Mouse (Mus musculus): ENCODE data around the gene Rhbdd2.

The Rhbdd2 gene

DNA sequence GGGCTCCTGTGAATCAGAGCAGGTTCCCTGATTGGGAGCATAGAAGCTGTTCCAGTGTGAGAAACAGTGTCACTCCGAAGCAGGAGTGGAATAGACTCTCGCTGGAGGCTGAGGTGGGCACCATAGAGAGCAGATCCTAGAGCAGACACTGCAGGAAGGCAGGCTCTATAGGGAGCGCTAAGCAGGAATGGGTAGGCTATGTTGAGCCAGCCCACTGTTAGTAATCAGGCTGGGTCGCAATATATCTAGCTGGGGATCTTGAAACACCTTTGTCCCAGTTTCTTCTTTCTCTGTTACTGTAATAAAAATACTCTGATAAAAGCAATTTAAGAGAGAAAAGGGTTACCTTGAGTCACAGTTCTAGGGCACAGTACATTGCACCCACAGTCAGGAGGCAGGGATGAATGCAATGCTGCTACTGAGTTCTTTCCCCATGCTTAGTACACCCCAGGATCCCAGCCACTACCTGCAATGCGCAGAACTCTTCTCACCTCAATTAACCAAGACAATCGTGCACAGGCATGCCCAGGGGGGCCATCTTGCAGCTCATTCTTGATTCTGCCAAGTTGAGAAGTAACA, 48.6 kb downstream of the Rhbdd2 start:
- DNase-seq (ENCODE audit: low read depth in 2 of 2, low spot score in 2 of 2) = no peak

DNA sequence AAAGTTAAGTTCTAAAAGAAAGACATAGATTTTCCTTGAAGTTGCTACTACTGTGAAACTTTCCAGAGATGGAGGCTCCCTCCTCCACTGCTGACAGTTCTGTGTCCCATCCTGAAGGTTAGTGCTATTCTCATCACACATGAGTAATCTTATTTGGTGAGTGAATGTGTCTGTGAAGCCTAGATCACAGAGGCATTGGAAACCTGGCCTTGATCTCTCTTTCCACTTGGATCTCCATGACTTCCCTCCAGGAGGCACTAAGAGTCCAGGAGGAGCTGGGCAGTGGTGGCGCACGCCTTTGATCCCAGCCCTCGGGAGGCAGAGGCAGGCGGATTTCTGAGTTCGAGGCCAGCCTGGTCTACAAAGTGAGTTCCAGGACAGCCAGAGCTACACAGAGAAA, 49.6 kb downstream of the Rhbdd2 start:
- no peak for DNase-seq (ENCODE audit: low read depth in 2 of 2, low spot score in 2 of 2)

DNA sequence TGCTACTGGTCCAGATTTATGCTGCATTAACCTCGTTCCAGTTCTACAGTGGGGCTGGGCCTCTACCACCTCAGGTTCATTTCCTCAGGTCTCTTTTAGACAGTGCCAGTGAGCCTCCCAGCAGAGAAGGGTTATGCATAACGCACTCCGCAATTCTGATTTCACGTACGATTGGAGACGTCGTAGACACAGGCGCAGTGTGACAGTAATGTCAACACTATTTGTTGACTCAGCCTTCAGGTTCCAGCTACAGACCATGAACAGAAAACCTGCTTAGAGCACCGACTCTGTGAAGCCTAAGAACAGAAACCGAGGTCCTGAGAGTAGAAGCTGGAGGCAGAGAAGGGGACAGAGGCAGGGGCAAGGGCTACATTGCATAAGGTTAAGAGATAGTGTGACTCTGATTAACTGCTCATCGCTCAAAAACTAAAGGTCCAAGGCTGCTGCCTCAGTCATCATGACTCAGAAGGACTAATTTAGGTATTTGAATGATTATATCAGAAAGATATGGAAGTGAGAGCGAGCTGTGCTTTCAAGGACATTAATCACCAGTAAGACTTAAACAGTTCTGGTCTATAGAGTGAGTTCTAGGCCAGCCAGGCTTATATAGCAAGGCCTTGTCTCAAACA, 50.6 kb downstream of the Rhbdd2 start:
- DNase-seq (ENCODE audit: low read depth in 2 of 2, low spot score in 2 of 2) = no peak

DNA sequence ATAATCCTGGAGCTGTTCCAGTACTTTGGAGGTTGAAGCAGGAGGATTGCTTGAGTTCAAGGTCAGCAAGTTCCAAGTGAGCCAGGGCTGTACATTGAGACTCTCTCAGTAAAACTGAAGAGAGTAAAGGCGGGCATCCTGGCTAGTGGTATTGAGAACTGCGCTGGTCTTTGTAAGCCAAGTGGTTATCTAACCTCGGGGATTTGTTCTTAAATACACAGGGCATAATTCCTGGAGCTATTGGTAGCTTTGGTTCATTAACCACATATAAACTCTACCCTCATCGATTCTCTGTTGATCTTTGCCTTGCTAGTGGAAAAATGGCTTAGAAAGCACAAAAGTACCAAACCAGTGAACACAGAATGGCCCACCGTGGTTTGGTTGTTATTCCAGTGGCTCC, 58.0 kb downstream of the Rhbdd2 start:
- no peak for DNase-seq (ENCODE audit: low read depth in 2 of 2, low spot score in 2 of 2)

DNA sequence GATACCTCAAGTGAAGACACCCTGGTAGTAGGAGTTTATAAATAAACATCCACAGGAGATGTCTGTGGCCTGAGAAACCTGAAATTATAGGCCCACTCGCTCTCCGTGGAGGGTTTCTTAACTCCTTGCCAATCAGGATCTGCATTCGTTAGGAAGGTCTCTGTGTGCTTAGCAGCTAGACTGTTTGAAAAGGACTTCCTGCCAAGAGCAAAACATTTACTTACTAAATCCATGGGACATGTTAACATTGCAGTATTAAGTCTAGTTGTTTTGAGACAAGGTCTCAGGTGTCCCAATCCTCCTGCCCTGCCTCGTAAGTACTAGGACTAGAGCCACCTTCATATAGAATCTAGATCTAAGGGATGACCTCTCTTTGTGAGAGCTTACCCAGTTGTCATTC, 58.8 kb downstream of the Rhbdd2 start:
- DNase-seq (ENCODE audit: low read depth in 2 of 2, low spot score in 2 of 2) = no peak

DNA sequence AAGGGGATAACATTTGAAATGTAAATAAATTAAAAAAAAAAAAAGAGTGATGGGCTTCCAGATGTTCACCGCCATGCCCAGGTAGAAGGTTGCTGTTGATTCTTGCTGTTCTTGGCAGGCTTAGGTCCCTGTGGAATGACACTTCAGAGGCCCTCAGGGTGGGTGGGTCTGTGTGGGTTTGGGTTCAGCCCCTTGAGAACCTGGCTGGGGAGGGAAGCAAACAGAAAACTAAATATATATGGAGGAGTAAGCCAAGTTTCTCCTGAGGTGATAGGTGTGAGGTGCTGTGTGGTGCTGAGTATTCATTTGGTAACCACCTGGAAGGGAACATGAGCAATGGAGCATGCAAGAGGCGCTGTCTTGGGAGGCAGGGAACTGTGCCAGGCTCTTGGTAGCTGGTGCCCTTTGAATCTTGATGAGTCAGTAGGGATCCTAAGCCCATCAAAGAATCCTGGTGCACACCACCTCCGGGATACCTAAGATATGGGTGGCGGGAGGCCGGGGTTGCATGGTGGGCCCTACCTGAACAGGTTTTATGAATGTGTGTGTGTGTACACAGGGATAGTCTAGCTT, 60.9 kb downstream of the Rhbdd2 start:
- no peak for DNase-seq (ENCODE audit: low read depth in 2 of 2, low spot score in 2 of 2)

DNA sequence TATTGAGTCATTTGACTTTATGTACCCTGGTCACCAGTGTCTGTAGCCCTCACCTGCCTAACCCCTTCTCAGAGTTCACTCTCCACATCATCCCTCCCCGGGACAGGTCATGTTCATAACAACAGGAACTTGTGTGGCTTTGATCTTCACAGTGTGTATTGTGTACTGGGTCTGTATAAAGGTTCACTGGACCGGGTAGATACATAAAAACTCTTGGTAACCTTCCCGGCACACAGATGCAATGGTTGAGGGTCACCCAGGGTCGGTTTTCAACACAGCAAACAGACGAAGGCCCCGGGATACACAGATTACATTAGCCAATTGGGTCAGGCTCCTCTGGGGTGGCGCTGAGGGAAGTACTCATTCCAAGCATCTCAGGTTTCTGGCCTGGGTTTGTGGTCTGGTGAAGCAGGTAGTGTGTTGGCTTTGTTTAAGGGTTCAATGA, 62.9 kb downstream of the Rhbdd2 start:
- no peak for DNase-seq (ENCODE audit: low read depth in 2 of 2, low spot score in 2 of 2)
